Mouse (Mus musculus) heart, adult 2 months (tissue): ENCODE data around the gene Abhd17b.

Experiments used
- CTCF ChIP-seq: fragments of 200-600 bp; IDR thresholded peaks from 2 replicates; pipeline ENCODE4 v1.8.1; 2022; ENCODE audit warnings: antibody characterized with exemption, mild to moderate bottlenecking, moderate library complexity
- EP300 ChIP-seq: fragments of 200-500 bp; IDR thresholded peaks from 2 replicates; pipeline ENCODE4 v1.6.1; 2011; ENCODE audit warnings: low read depth, low read length, control low read depth; ENCODE audit not compliant: insufficient read depth
- POLR2A ChIP-seq: fragments of 200-500 bp; IDR thresholded peaks from 2 replicates; pipeline ENCODE4 v1.6.1; 2011; ENCODE audit warnings: mild to moderate bottlenecking, low read depth, low read length, control low read depth; ENCODE audit not compliant: insufficient read depth

DNA sequence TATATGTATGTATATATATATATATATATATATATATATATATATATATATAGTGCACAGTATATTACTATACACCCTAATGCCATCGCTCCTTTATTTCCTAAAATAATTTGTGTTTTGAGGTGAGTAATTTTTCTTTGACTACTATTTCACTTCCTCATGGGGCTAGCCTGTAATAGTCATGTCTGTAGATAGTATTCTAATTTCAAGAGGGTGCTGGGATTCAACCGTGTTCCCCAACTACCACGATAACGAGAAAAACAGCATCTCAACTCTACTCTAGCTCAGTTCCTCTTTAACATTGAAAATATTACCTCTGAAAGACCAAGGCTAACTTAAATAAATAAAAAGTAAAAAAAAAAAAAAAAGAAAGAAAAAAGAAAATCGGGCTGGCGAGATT is 75.4 kb downstream of the Abhd17b start:
- TF ChIP-seq CTCF (no peak), POLR2A (no peak), EP300 (no peak)
